Mouse (Mus musculus) cerebellum, postnatal 10 days (tissue): ENCODE results near the gene Cadps.

Experiments used
- DNase-seq, 2 experiments: peaks; one replicate each; pipeline ENCODE4 v3.0.0; 2021; ENCODE audit warnings: mixed read lengths in 2 of 2

The Cadps gene

DNA sequence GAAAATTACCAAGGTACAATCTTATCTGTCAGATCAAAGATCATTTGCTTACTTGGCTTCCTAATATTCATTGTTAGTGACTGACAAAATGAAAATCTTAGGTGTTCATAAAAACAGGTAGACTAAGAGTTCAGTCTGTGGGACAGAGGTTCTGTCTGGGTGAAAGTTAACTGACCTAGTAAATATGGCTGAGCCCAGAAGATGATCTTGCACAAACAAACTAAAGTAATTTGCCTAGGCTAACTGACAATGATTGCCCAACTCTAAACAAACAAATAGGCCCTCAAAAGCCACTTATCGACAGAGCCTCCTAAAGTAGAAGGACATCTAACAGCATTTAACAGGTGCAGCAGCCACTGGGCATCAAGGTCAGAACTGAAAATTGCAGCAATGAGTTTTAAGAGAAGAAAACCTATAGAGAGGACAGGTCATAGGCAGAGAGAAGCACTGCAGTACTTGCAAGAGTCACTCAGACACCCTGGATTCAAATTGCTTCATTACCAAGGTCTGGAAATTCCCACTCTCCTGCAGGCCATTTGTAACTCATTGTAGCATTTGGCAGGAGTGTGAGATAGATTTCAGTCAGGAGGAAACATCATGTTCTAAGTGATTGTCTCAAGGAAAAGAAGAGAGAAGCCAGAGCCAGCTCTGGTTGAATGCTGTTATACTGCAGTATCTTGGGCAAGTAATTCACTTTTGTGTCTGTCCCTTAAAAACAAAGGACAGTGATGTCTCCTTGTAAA lies 100.3 kb downstream of the Cadps start:
- no peak for DNase-seq

- DNase-seq = no peak
These were observed 104.1 kb downstream of the Cadps start for GRCm38 (mm10) chr14:12718766-12719165.

GRCm38 (mm10) chr14:12715906-12716659 lies 106.8 kb downstream of the Cadps start:
- no peak for DNase-seq

DNA sequence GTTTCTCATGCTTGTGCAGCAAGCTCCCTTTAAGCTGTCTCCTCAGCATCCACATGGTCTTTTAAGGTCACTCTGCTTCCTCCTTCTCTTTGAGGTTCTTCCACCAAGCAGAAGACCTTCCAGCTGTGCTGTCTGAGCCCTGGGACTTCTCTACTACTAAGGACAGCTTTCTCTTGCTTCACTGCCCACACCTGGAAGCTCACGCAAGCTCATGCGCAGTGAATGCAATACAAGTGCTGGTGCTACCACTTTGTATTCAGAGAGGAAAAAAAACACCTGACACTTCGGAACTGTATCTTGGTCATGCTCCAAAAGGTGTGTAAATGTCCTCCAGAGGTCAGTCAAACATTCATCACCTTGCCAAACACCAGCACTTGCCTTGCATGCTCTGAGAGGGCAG lies 115.5 kb downstream of the Cadps start:
- no peak for DNase-seq

DNA sequence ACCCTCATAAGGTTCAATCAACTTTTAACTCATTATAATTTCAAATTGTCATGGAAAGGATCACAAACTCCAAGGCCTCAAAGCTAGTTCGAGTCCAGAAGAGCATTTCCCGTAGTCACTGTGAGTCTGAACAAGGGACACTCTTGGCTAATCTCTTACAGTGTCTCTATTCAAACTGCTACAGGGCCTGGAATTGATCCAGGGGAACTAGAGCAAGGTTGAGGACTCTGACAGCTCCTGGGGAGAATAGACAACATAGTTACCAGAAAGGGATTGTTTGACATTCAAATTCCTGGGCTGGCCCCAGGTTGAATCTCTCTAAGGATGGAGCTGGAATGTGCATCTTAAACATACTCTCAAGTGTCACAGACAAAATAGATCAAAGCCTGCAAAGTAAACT lies 118.4 kb downstream of the Cadps start:
- peak; percentile 51 to 67 for DNase-seq

DNA sequence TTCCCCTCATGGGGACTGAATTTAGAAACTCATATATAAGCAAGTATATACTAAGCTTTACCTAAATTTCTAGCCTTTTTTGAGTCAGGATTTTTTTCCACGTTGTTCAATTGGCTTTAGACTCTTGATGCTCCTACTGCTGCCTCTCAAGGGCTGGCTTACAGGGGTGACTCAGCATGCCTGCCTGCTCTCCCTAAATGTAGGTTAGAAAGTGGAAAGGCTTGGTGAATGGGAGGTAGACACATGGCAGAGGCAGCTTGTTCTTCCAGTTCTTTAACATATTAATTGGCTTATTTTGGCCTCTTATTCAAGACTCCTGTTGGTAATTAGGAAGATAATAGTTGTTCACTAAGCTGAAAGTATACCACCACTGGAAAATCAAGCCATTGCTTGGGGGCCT lies 132.7 kb downstream of the Cadps start:
- DNase-seq = no peak

- DNase-seq = no peak
These were observed 137.9 kb downstream of the Cadps start for GRCm38 (mm10) chr14:12685015-12685414.

DNA sequence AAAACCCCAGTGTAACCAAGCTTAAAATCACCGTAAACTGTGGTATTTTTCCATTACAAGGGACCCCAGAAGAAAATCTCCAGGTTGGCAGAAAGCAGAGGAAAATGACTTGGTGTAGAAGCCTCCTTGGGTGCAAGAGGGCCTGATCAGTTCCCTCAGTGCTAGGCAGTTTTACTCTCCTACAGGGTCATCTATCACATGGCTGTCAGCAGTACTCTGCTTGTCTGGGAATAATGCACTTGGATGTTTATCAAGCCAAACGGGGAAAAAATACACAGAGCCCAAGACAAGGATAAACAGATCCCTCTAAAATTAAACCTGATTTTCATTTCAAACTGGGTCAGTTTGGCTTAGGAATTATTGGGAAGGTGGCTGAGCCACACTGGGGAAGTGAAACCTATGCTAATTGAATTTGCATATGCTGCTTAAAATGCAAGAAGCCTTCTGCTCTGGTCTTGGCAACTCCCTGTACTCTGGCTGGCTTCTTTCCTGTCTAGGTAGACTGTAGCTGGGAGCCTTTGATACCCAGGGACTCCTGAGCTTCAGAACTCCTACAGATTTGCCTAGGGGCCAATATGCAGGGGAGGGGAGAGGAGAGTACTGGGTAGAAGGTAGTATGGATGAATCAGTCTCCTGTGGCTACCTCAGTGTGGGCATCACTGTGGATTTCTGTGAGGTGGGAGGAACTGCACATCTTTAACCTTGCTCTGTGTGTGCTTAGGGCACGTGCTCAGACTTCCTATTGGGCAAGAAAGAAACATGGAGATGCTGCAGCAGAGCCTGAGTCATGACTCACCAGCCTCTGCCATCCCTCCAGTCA lies 141.8 kb downstream of the Cadps start:
- peak; percentile 54 to 65 for DNase-seq

DNA sequence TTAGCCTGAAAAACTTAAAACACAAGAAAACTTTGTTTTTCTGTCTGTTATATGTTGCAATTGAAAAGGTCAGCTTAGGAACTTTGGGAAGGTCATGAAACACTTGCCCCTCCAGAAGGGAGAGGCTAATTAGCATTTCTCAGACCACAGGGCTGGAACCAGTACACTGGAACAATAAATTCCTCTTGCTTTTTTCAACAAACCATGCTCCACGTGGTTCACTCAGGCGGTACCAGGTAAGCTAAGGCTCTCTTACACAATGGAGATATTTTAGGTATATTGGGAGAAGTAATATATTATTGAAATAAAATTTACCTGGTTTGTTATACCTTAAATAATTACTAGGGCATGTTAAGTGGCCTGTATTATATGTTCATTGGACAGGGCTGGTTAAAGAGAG lies 161.4 kb downstream of the Cadps start:
- DNase-seq = no peak

GRCm38 (mm10) chr14:12657351-12657750 lies 165.5 kb downstream of the Cadps start:
- no peak for DNase-seq

DNA sequence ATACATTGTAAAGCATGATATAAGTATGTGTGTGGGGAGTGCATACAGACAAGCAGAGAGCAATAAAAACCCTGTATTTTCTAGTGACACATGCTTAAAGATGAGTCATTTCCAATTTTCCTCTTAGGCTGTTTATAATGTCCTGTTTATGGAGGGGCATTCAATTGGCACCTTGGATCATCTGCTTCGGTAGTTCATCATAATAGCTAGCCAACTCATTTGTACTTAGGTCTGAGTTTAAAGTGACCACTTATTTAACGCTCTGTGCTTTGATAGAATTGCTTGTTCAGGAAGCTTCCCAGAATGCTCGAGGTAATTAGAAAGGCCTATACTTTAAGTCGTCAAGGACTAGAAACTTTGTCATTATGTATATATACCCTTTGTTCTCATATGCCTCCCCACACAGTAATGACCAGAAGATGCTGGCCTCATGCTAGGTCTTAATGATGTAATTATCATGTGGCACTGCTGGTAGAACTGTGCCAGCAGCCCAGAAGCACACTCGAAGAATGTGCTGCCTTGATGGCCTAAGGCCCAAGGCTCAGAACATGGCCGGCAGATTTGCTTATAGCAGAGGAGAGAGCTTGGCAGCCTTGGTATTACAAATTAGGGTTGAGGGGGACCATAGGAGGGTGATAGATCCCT lies 179.9 kb downstream of the Cadps start:
- peak; percentile 6 to 9 for DNase-seq

DNA sequence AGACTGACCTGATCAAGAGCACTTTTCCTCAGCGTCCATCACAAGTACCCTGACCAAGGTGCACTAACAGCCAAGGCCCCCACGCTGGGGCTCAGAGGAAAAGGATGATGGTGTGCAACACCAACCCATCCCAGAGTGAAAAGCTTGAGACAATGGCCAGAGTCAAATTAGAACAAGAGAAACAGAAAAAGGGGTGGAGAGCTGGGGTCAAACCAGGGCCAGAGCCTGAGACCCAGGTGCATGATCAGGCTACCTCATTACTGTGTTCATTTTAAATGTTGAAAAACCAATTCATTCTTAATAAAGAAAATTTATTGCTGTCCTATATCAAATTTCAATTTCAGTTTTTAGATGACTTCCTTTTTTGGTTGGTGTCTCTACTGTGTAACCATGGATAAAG lies 184.1 kb downstream of the Cadps start:
- no peak for DNase-seq

DNA sequence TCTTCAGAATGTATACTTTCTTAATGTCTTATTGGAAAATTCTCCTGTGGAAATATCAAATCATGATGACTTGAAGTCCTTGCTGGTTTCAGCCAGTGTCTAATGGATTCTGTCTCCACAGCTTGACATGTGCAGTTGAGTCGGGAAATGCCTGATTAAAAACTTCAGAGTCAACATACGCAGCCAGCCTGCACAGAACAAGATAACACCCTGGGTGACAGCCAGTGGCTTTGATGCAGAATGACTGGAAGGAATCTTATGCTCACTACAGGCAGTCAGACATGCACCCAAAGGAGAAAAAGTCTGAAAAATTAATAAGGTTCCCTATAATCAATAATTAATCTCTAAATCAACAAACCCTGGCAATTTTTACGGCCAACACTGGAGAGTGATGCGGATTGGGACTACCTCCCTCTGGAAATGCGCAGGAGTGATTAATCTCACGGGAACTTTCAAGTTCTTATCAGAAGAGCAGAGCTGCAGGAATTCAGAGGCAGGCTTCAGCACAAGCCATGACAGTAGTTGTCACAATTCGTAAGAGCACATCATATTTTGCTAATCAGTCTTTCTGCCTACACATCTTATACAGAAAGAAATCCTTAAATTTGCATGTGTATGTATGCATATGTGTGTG lies 185.6 kb downstream of the Cadps start:
- no peak for DNase-seq

GRCm38 (mm10) chr14:12624256-12625130 lies 198.4 kb downstream of the Cadps start:
- peak; percentile 47 to 56 for DNase-seq

DNA sequence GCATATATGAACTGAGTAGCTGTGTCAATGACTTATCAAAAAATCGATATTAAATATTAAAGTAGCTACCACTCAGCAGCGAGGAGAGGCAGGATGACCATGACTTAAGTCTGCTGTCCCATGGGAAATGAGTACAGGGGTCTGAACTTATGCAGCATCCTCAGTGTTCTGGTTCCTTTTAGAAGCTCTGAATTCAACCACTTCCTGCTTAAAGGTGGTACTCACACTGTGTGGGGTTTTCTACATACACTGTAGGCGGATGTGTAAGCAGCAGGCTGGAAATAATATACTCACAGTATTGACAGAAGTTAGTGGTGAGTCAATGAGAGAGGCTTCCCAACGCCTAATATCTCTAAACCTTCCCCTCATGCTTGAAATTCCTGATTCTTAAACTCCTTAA lies 215.9 kb downstream of the Cadps start:
- no peak for DNase-seq

- no peak for DNase-seq
These were observed 216.7 kb downstream of the Cadps start for GRCm38 (mm10) chr14:12606202-12606601.

GRCm38 (mm10) chr14:12602080-12602479 lies 220.8 kb downstream of the Cadps start:
- no peak for DNase-seq

DNA sequence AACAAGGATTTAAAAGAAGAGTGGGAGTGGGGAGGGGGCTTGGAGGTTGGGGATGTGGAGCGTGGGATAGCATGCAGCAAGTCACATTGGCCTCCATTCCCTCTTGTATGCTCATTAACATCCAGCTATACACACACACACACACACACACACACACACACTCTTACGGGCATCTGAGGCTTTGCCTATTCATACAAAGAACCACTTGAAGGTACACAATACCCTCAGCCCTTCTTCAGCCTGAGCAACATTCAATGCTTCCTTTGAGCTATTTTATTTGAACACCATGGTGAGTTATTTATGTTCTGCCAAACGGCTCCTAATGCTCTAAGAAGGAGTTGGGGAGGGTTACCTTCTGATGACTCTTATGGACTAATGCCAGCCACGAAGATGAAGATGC lies 227.6 kb downstream of the Cadps start:
- no peak for DNase-seq

- DNase-seq = peak; percentile 73 to 84
These were observed 230.3 kb downstream of the Cadps start for GRCm38 (mm10) chr14:12592472-12593075.

DNA sequence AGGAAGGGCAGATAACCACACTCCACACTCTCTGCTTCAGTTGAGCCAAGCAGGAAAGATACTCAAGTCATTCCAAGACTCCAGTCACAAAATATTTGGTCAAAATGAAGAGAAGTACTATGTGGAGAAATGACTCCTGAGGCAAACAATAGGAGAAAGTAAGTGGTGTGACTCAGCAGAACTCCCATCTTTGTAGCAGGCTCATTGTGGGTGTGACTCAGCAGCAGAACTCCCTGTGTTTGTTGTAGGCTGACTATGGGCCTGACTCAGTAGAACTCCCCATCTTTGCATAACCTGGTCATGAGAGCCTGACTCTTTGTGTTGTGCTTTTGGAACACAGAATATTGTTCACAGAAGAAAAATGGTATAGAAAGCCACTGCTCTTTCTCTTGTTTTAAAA lies 231.1 kb downstream of the Cadps start:
- no peak for DNase-seq

DNA sequence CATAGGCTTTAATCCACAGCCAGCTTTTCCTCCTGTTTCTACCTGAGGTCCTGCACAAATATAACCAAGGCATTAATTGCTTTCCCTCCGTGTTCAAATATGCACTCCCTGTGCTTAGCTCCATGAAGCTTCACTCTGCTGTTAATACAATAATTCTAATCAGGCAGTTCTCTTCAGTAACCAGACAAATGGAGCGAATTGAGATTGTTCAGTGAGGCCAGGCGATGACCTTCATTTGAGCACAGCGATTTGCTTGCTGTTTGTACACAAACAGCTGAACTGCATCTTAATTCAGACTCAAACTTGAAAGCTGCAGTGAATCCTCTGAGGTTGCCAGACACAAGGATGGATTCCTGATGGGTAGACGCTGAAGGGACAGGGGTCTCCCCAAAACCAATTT lies 239.3 kb downstream of the Cadps start:
- no peak for DNase-seq
